Mouse (Mus musculus): ENCODE data around the gene Cenpm. TPM values are rescaled to one million over a fixed set of nuclear protein-coding genes. Genes with fewer than 3 reads are reported as not detected.

Cenpm gene
- polyA plus RNA-seq, 1 experiment from 2014 or later, result 72.7 TPM

- 74% methylated on average over 3 of the region's 3 CpGs for whole genome bisulfite sequencing
- Histone ChIP-seq H3K27ac (no peak overlapping the region), H3K9me3 (no peaks in the 10 kb centered on the region), H3K4me2 (peak overlapping the region; percentile 92), H3K36me3 (peaks cover 10% of the 10 kb centered on the region), H3K27me3 (no peaks in the 10 kb centered on the region), H3K4me1 (peaks cover 15% of the 10 kb centered on the region), H3K9ac (peak overlapping the region; percentile 76), H3K4me3 (peak overlapping the region; percentile 68)
- no peak for ATAC-seq (ENCODE audit: insufficient number of reproducible peaks, insufficient read depth, low FRiP score, low TSS enrichment, low read depth)
These were observed 1.2 kb downstream of the Cenpm start for GRCm38 (mm10) chr15:82243311-82243710.

- no peak for ATAC-seq (ENCODE audit: insufficient number of reproducible peaks, insufficient read depth, low FRiP score, low TSS enrichment, low read depth)
- H3K4me3 ChIP-seq, result no peak overlapping the region
- H3K27me3 ChIP-seq, result no peaks in the 10 kb centered on the region
- H3K4me1 ChIP-seq, result peaks cover 3% of the 10 kb centered on the region; the same call in 1 of the 2 replicates
- H3K4me2 ChIP-seq, result no peak overlapping the region
- no peak overlapping the region for H3K9ac ChIP-seq
- 15% methylated on average over 5 of the region's 5 CpGs for WGBS
- peaks cover 20% of the 10 kb centered on the region for H3K36me3 ChIP-seq
- H3K27ac ChIP-seq, result no peak overlapping the region
- no peaks in the 10 kb centered on the region for H3K9me3 ChIP-seq
These were observed 8.0 kb downstream of the Cenpm start for GRCm38 (mm10) chr15:82236565-82236964.

- Histone ChIP-seq H3K4me3 (no peak overlapping the region), H3K9me3 (no peaks in the 10 kb centered on the region), H3K9ac (no peak overlapping the region), H3K27ac (no peak overlapping the region), H3K27me3 (no peaks in the 10 kb centered on the region), H3K4me2 (no peak overlapping the region), H3K36me3 (peaks cover 20% of the 10 kb centered on the region), H3K4me1 (peaks cover under 1% of the 10 kb centered on the region; the same call in 1 of the 2 replicates)
- WGBS, result 69% methylated on average over 10 of the region's 10 CpGs
- no peak for ATAC-seq (ENCODE audit: insufficient number of reproducible peaks, insufficient read depth, low FRiP score, low TSS enrichment, low read depth)
These were observed 8.9 kb downstream of the Cenpm start for GRCm38 (mm10) chr15:82235661-82236060.

- Histone ChIP-seq H3K36me3 (0 out of 2 replicates have a peak, but pooled peaks cover 6% of the 10 kb centered on the region), H3K4me3 (no peak overlapping the region), H3K9ac (no peak overlapping the region), H3K4me1 (no peaks in the 10 kb centered on the region; the same call in 1 of the 2 replicates), H3K27me3 (no peaks in the 10 kb centered on the region), H3K4me2 (no peak overlapping the region), H3K27ac (no peak overlapping the region), H3K9me3 (no peaks in the 10 kb centered on the region)
- ATAC-seq (ENCODE audit: insufficient number of reproducible peaks, insufficient read depth, low FRiP score, low TSS enrichment, low read depth), result no peak
- WGBS, result 62% methylated on average over 4 of the region's 4 CpGs
These were observed 11.9 kb downstream of the Cenpm start for GRCm38 (mm10) chr15:82232651-82233050.

GRCm38 (mm10) chr15:82231591-82232378 is 12.8 kb downstream of the Cenpm start:
- H3K27ac ChIP-seq, result no peak overlapping the region
- no peak overlapping the region for H3K4me3 ChIP-seq
- 61% methylated on average over 11 of the region's 11 CpGs for WGBS
- H3K36me3 ChIP-seq, result 0 out of 2 replicates have a peak, but pooled peaks cover 6% of the 10 kb centered on the region
- H3K4me1 ChIP-seq, result no peaks in the 10 kb centered on the region; the same call in 1 of the 2 replicates
- H3K27me3 ChIP-seq, result no peaks in the 10 kb centered on the region
- H3K9me3 ChIP-seq, result no peaks in the 10 kb centered on the region
- no peak overlapping the region for H3K9ac ChIP-seq
- H3K4me2 ChIP-seq, result no peak overlapping the region
- ATAC-seq (ENCODE audit: insufficient number of reproducible peaks, insufficient read depth, low FRiP score, low TSS enrichment, low read depth), result no peak

- Histone ChIP-seq H3K4me2 (no peak overlapping the region), H3K9me3 (no peaks in the 10 kb centered on the region), H3K4me1 (no peaks in the 10 kb centered on the region; the same call in 1 of the 2 replicates), H3K27me3 (peaks cover 2% of the 10 kb centered on the region), H3K9ac (no peak overlapping the region), H3K36me3 (0 out of 2 replicates have a peak, but pooled peaks cover 6% of the 10 kb centered on the region), H3K4me3 (no peak overlapping the region), H3K27ac (no peak overlapping the region)
- ATAC-seq (ENCODE audit: insufficient number of reproducible peaks, insufficient read depth, low FRiP score, low TSS enrichment, low read depth), result no peak
- 80% methylated on average over 4 of the region's 4 CpGs for WGBS
These were observed 13.4 kb downstream of the Cenpm start for GRCm38 (mm10) chr15:82231100-82231499.

GRCm38 (mm10) chr15:82230098-82230611 is 14.4 kb downstream of the Cenpm start:
- no peak overlapping the region for H3K4me3 ChIP-seq
- 0 out of 2 replicates have a peak, but pooled peaks cover 6% of the 10 kb centered on the region for H3K36me3 ChIP-seq
- 0 out of 2 replicates have a peak overlapping the region, but pooled peaks have one; percentile 22 for H3K9ac ChIP-seq
- H3K4me1 ChIP-seq, result no peaks in the 10 kb centered on the region; the same call in 1 of the 2 replicates
- H3K4me2 ChIP-seq, result no peak overlapping the region
- ATAC-seq (ENCODE audit: insufficient number of reproducible peaks, insufficient read depth, low FRiP score, low TSS enrichment, low read depth), result no peak
- 63% methylated on average over 6 of the region's 6 CpGs for WGBS
- no peak overlapping the region for H3K27ac ChIP-seq
- peaks cover 11% of the 10 kb centered on the region for H3K27me3 ChIP-seq
- H3K9me3 ChIP-seq, result no peaks in the 10 kb centered on the region

GRCm38 (mm10) chr15:82229542-82230045 is 15.0 kb downstream of the Cenpm start:
- Histone ChIP-seq H3K4me2 (no peak overlapping the region), H3K27ac (no peak overlapping the region), H3K36me3 (0 out of 2 replicates have a peak, but pooled peaks cover 5% of the 10 kb centered on the region), H3K4me3 (no peak overlapping the region), H3K27me3 (peaks cover 17% of the 10 kb centered on the region), H3K4me1 (peaks cover 2% of the 10 kb centered on the region; the same call in 1 of the 2 replicates), H3K9ac (peak overlapping the region; percentile 22; the same call in 1 of the 2 replicates), H3K9me3 (no peaks in the 10 kb centered on the region)
- 27% methylated on average over 11 of the region's 11 CpGs for WGBS
- 0 out of 2 replicates have a peak, but pooled peaks have one; percentile 28 for ATAC-seq (ENCODE audit: insufficient number of reproducible peaks, insufficient read depth, low FRiP score, low TSS enrichment, low read depth)

- Histone ChIP-seq H3K36me3 (no peaks in the 10 kb centered on the region), H3K4me2 (no peak overlapping the region), H3K4me3 (no peak overlapping the region), H3K4me1 (peaks cover 13% of the 10 kb centered on the region), H3K9me3 (no peaks in the 10 kb centered on the region), H3K27ac (no peak overlapping the region), H3K9ac (no peak overlapping the region), H3K27me3 (peaks cover 44% of the 10 kb centered on the region)
- WGBS, result 95% methylated on average over 5 of the region's 5 CpGs
- ATAC-seq (ENCODE audit: insufficient number of reproducible peaks, insufficient read depth, low FRiP score, low TSS enrichment, low read depth), result no peak
These were observed 18.8 kb downstream of the Cenpm start for GRCm38 (mm10) chr15:82225769-82226168.

- Histone ChIP-seq H3K27ac (no peak overlapping the region), H3K27me3 (peaks cover 49% of the 10 kb centered on the region), H3K9me3 (no peaks in the 10 kb centered on the region), H3K4me3 (peak overlapping the region; percentile 40), H3K9ac (peak overlapping the region; percentile 58; the same call in 1 of the 2 replicates), H3K4me1 (peaks cover 13% of the 10 kb centered on the region), H3K36me3 (no peaks in the 10 kb centered on the region), H3K4me2 (peak overlapping the region; percentile 73)
- ATAC-seq (ENCODE audit: insufficient number of reproducible peaks, insufficient read depth, low FRiP score, low TSS enrichment, low read depth), result no peak
- 33% methylated on average over 7 of the region's 7 CpGs for WGBS
These were observed 19.8 kb downstream of the Cenpm start for GRCm38 (mm10) chr15:82224602-82225215.

Data from embryonic facial prominence, embryonic 13.5 days (tissue).